Mouse (Mus musculus) urinary bladder, postnatal 4 days (tissue): ENCODE data around the gene Gtpbp10.

Experiments
- DNase-seq, 2 experiments: peaks; one replicate each; pipeline ENCODE4 v3.0.0; 2021 to 2022; ENCODE audit warnings: low spot score in 2 of 2

Gtpbp10 gene

DNA sequence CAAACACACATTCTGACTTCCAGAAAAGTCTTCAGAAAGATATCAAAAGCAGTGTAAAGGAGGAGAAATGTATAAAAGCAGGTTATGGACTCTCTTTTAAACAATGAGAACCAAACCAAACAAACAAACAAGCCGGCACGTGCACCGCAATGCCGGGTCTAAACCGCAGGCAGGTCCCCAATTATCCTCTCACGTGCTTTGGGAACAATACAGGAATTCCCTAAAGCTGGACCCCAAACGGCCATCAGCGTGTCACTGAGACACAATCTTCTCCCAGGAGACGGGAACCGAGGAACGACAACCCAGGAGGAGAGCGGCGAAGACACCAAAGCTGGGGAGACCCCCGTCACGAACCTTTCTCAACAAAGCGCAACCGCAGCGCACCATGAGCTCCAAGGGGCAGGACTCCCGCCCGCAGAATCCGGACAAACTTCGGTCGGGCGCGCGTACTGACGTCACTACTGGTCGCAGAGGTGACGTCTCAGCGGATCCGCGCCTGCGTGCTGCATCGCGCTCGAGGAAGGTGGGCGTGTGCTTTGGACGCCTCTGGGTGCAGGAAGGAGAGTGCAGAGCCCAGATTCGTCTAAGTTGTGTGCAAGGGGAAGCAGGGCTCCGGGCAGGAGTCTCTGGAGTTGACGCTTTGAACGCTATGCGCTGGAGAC, at the start of gene Gtpbp10:
Gtpbp10 (minus strand) TSS at position 460 of the 662 bp plus-strand sequence.
- DNase-seq: peak; percentile 88 to 95

DNA sequence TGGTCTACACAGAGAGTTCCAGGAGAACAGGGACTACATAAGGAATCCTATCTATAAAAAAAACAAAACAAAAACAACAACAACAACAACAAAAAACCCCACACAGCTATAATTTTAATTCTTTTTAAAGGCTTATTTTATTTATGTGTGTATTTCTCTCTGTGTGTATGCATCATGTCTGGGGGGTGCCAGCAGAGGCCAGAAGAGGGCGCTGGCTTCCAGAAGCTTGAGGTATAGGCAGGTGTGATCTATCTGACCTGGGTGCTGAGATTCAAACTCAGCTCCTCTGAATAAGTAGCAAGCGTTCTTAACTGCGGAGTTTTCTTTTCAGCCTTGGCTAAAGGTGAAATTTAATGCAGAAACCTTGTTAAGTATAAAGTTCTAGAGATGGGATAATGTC, 28.3 kb upstream of the Gtpbp10 start:
- no peak for DNase-seq

DNA sequence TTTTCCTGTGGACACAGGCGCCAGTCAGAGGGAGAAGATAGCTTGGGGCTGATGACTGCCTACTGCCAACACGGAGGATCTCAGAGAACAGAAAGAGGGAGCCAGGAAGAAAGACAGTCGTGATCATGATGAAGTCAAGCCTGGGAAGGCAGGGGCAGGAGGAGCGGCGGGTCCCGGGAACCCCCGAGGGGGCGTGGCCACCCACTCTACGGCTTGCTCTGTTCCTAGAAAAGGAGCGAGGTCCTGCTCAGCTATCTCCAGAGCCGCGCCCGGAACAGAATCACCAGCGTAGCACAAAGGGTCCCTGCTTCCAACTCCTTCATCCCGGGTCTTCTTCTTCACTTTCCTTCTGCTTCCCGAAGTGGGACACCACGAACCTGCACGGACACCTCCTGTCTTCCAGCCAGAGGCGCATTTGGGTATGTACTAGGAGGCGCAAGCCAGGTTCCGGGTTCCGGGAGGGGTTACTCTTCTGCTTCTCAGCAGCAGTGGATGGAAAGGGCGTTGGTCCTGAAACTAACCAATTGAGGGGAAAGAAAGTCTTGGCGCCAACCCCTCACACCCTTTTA, 14.5 kb upstream of the Gtpbp10 start, which contains the start of gene Gm8773:
Gm8773 (plus strand) TSS at position 51 of the 569 bp plus-strand sequence.
- no peak for DNase-seq

DNA sequence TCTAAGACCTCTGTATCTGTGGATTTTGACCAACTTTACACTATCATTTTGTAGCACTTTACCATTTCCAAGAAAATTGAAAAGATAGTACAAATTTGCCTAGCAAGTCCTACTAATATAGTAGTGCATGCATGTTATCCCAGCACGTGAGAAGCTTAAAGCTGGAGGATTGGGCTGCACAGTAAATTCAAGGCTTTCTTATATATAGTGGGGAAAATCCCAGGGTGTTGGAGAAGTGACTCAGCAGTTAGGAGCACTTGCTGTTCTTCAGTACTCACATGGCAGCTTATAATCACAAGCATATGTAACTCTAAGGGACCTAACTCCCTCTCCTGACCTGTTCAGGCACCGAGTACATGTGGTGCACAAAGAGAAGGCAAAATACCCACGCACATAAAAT, 3.1 kb upstream of the Gtpbp10 start:
- no peak for DNase-seq

DNA sequence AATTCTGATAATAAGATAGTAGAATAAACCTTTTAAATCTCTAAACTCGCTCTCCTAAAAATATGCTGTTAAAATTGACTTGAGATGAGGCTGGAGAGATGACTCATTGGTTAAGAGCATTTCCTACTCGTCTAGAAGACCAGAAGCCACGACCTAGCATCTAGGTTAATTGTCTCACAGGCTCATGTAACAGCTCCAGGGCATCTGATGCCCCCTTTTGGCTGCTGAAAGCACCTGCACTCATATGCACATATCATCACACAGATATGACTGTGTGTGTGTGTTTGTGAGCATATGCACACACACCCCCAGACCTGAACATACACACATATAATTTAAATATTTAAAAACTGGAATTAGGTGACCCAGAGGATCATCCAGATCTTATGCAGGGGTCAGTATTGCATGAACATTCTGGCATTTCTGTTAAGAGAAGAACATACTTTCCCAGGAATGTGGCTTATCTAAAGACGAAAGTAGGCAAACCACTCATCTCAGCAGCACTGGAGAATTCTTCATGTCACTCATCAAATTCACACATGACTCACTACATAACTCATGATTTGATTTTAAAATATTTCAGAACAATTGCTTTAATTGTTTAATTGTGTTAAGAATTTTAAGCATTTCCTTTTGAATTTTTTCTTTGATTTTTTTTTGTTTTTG, 1.8 kb upstream of the Gtpbp10 start:
- DNase-seq: no peak

DNA sequence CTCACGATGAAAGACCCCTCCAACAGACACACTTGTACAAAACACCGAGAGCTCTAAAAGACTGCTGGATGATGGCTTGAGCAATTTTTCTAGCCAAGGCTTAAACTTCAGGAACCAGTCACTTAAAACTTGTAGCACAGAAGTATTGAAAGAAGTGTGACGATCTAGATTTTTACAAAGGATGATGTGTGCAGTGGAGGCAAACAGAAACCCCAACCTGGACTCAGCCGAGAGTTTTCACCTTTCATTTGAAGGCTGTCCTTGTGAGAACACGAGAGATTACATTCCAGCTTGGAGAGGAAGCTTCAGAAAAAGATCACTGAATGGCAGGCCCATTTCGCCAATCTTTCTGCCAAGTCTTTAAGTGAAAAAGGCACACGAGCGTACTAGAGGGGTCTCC, 460 bp upstream of the Gtpbp10 start:
- no peak for DNase-seq

DNA sequence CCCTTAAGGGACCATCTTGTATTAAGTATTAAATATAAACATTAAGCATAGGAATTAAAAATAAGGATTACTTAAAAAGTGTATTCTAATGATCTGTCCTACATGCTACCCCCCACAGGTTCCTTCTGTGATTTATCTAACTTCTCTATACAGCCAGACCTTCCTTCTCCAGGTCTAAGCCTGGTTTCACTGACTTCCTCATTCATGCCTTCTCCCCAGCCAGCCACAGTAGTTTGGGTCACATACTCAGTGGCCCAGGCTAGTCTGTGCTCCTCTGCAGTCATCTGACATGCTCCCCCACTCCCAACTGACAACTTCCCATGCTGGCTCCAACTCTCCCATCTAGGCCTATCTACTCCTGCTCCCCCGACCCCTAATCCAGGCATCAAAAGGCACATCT, 8.2 kb downstream of the Gtpbp10 start:
- DNase-seq: no peak

DNA sequence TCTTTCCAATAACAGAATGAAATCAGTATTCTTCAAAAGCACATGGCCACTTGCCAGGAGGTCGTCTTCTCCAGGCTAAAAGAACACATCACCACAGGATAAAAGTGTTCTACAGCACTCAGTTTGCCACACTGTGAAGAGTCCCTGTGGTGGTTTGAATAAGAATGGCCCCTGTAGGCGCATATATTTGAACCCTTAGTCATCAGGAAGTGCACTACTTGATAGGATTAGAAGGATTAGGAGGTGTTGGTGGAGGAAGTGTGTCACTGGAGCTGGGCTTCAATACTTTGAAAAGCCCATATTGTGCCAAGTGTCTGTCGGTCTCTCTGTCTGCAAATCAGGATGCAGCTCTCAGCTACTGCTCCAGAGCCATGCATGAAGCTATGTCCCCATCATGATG, 19.0 kb downstream of the Gtpbp10 start:
- DNase-seq: no peak

DNA sequence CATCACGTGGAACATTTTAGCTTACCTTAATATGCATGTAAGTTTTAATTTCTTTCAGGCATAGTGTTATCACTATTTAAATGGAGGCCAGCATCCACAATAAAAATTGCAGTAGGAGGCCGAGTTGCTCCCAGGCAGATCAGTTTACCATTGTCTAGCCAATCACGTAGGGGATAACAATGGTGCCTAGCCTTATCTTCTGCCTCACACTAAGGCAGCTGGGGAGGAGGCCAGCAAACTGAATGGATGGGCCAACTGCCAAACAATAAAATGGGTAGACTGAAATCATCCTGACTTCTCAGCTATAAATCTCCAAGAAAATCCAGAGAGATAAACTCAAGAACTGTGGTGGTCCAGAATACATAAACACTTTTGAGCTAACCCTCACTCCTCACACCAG, 19.6 kb downstream of the Gtpbp10 start:
- no peak for DNase-seq

DNA sequence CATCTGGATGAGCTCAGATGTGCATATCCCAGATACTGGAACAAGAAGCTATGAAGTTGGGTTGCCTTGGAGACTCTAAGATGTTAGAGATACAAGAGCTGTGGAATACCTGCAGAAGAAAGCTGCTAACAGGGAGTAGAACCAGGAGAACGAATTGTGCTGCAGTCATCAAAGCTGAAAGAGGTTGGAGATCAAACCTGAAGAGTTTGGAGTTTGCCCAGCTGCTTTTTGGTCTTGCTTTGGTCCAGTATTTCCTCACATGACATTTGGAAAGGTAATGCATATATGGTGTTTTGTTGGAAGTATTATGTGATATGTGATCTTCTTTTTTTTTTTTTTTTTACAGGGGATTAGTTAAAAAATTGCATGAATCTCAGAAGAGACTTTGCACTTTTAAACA, 23.2 kb downstream of the Gtpbp10 start:
- DNase-seq: no peak

DNA sequence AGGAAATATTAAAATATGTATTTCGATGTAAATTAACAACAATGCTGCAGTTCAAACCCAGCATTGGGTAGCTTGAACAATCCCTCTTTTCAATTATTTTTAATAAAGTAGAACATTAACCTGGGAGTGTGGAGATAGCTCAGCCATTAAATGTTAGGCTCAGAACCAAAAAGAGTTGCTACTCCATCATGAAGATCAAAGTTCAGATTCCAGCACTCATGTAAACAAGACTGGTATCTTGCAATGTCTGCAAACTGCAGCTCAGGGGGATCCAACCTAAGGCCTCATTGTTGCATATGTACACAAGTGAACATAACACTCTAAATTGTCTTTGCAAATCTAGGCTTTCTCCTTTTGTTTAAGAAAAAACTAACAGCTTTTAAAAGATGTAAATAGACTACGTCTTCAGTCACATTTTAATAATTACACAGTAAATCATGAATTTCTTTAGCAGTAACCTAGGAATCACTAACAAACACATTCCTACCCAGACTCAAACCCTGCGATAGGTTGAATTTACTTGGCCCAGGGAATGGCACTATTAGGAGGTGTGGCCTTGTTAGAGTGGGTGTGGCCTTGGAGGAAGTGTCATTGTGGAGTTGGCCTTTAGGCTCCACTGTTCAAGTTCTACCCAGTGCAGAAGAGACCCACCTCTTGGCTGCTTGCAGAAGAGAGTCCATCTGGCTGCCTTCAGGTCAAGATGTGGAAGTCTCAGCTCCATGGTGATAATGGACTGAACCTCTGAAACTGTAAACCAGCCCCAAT, 25.5 kb downstream of the Gtpbp10 start:
- DNase-seq: no peak

DNA sequence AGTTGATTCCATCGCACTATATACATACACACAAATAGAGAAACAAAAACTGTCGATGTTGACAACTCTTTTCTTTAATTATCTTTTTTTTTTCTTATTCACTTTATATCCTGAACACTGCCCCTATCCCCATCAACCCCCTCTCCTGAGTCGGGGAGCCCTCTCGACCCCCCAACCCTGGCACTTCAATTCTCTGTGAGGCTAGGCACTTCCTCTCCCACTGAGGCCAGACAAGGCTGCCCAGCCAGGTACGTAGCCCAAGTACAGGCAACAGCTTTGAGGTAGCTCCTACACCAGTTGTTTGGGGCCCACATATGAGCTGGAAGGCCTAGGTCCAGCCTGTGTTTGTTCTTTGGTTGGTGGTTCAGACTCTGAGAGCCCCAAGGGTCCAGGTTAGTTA, 43.9 kb downstream of the Gtpbp10 start:
- DNase-seq: no peak

DNA sequence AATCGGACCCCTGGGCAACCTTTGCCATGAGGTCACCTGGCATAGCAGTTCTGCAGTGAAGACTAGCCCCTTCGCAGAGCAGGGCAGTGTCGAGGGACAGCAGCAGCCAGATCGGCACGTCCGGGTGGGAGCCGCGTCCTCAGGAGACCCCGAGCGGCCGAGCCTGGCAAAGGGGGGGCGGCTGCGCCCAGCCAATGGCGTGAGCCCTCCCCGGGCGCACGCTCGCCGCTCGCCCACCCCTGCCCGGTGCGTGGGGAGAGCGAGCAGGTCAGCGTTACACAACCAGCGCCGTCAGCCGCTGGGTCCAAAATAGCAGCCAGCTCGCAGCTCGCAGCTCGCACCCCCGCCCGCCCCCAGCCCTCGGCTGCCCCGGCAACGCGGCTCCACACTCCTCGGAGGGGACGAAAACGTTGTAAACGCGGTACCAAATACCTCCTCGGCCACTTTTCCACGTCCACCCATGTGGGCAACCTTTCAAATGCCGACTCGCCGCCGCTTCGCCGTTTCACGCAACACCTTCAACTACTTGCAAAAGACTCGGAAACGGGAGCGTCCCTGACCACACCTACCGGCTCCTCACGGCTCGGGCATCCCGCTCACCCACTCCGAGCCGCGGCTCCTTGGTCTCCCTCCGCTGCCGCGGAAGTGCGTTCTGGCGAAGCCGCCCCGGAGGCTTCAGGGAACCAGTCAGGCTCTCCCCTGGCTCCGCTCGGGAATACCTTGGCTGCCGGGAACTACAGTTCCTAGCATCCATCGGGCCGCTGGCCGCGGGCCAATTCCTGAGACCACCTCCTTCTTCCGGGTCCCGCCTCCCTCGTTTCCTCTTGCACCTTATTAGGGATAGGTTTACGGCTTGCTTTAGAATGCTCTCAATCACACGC, 44.9 kb downstream of the Gtpbp10 start, which contains the start of gene Cldn12:
Cldn12 (minus strand) TSS at position 763 of the 881 bp plus-strand sequence.
- peak; percentile 94 to 97 for DNase-seq

DNA sequence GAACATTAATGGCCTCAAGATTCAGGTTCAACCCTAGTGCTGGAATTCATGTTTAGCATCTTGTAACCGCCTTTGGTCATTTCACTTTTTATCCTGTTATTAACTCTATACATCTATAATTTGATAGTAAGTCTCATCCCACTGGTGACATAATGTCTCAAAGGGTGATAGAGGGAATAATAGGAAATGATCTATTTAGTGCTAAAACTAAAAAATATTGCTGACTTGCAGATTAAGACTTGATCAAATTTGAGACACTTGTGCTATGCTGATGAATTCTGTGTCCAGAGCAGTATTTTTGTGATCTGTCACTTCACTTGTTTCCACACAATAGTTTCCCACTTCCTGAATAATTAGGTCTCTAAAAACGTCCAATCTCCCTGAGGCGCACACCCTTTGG, 47.9 kb downstream of the Gtpbp10 start:
- DNase-seq: no peak

DNA sequence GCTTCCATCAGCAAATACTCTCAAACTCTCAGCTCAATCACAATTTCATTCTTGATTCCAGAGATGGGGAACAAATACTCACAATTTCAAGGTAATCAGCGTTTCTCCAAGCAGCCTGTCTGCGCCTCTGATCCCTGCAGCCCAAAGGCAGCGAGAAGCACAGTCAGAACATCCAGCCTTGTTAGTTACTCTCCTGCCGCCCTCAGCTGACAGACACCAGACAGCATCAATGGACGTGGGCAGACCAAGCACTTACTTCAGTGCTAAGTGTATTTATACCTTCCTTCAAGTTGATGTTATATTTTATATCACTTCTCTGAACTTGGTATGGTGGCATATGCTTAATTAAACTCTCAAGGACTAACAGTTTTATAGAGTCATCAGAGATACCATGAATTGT, 48.3 kb downstream of the Gtpbp10 start:
- DNase-seq: no peak

DNA sequence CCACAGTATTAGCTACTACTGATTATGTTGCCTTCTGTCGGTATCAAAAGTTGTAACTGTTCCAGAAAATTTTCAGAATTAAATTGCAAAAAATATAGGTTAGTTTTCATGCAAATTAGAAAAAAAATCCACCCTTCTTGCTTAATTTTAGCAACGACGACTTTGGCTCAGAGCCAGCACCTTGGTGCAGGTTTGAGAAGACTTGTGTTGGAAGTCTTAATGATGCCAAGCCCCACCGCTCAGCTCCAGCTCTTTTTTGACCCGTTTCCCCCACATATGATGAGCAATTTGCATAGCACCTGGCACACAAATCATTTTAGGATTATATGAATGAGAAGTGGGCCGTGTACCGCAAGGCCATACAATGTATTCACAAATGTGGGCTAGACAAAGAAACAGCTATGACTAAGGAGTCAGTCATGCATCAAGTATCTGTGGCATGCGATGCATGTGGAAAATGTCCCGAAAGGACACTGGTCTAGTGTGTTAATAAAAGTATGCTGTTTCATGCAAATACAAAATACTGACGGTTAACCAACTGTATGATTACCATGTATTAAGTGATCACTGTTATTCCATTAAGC, 48.9 kb downstream of the Gtpbp10 start:
- DNase-seq: peak in 1 of 2 experiments; percentile 63

DNA sequence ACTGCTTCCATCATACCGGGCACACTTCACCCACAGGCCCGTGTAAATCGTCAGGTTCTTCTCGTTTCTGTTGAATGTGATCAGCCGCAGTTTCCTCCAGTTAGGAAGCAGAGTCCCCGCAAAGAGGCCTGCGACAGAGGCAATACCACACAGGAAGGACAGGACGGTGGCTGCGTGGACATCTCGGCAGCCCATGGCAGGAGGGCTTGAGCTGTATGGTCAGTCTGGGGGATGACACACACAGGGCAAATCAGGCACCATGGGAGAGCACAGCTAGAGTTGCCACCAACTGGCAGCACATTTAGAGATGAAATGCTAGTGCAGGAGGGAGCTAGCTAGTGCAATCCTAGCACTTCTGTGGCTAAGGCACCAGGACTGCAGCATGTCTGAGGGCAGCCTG, 51.1 kb downstream of the Gtpbp10 start:
- no peak for DNase-seq

DNA sequence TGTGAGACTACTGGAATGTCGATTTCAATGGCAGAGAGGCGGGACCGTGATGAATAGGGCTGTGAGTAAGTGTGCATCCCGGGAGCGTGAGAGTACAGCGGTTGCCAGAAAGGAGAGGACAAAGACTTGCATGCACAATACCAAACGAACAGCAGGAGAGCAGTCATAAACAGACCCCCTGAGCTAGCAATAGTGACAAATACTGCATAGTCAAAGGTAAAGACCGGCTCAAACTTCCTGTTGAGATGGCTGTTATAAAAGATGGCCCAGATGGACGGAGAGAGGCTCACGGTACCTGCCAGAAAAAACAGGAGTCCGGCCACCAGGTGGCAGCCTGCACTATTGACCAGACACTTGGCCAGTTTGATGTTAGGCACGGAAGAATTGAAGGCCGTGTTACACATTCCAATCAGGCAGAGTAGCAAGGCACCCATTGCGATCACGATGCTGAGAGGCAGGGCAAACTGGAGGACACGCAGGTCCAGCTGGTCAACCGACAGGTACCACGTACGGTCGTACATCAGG, 51.6 kb downstream of the Gtpbp10 start:
- peak; percentile 20 to 69 for DNase-seq

DNA sequence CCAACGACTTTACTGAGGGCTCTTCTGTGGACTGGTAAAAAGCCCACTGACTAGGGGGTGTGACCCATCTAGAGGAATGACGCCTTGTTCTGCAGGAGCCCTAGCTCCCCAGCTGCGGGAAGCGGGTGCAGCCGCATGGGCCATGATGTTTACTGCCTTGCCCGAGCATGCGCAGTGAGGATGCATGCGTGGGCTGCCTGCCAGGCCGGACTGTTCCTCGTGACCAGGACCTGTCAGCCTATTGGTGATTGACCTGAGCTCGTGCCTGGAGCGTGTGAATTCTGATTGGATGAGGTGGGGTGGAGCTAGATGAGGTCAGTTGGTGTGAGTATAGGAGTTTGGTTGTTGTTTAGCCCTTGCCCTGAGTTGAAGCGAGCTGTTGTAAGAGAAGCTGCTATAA, 54.9 kb downstream of the Gtpbp10 start:
- no peak for DNase-seq

DNA sequence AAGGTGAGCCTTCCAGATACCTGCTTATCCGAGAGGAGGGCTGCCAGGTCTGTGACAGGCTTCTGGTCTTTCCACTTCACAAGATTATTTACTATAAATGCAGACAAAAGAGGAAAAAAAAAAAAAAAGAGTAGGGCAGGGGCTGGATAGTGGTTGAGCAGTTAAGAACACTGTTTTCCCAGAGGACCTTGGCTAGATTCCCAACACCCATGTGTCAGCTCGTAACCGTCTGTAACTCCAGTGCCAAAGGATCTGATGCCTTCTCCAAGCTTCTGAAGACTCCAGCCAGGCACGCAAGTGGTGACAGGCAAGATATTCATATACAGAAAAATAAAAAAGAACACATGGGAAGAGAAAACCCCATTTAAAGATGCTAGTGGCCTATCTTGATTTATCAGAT, 56.0 kb downstream of the Gtpbp10 start:
- no peak for DNase-seq

DNA sequence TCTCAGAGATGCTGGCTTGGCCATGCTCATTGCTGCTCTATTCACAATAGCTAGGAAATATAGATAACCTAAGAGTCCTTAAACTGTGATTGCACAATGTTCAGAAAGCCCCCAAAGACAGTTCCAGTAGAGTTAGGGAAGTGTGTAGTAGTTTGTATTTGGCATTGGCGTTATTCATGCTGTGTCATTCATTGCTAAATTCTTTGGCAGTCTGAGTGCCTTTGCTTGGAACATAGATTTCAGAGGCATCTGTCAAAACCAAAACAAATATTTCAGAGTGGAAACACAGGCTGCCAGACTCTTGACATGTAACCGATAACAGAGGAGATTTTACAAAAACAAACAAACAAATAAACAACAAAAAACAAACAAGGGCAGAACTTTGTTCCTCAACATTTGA, 57.8 kb downstream of the Gtpbp10 start:
- DNase-seq: no peak
